Mouse (Mus musculus) natural killer cell, adult 2 months (primary cell): ENCODE measurements at regions not wholly inside any gene's neighbourhood (a gene's known extent, or its start where the extent isn't known, plus 50 kb on each side); places are given as distances from the start of the nearest gene placed in this dataset.

Experiments
- DNase-seq, 2 experiments: peaks; one replicate each; pipeline ENCODE4 v3.0.0; 2022; ENCODE audit warnings: low spot score in 2 of 2

DNA sequence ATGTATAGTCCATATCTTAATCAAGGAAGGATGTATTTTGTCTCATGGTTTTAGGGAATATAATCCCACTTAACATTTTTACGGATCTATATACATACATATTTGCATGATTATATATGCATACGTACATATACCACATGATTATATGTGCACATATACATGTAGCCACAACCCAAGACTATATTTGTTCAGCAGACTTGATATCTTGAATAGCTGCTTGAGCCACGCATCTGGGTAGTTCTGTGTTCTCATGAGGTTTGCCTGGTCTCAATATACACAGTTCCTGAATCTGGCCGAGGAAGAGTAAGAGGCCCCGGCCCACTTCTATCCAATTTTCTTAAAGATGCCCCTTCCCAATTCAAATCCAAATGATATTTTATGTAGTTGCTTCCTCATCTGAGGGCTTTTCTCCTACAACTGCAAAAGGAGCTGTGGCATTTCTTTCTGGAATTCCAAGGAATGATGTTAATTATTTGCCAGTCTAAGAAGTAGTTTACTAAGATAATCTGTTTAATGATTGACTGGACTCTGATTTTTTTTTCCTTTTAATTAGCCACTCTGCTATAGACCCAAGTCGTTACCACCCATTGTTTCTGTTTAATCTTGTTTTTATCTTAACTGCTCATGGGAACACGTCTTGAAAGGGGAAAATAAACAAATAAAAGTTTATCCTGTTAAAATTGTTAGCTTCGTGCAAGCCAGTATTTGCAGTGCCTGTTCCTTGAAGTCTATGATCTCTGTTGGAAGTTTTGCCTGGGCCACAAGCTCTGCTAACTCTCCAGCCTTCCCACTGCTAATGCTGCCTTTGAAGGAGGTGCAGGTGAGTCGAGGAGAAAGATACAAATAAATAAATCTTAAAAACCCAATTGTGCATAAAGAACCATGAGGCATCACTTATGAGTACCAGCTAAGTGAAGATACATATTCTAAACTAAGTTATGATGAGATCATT lies 112.9 kb upstream of the Kitl start:
- DNase-seq = no peak

DNA sequence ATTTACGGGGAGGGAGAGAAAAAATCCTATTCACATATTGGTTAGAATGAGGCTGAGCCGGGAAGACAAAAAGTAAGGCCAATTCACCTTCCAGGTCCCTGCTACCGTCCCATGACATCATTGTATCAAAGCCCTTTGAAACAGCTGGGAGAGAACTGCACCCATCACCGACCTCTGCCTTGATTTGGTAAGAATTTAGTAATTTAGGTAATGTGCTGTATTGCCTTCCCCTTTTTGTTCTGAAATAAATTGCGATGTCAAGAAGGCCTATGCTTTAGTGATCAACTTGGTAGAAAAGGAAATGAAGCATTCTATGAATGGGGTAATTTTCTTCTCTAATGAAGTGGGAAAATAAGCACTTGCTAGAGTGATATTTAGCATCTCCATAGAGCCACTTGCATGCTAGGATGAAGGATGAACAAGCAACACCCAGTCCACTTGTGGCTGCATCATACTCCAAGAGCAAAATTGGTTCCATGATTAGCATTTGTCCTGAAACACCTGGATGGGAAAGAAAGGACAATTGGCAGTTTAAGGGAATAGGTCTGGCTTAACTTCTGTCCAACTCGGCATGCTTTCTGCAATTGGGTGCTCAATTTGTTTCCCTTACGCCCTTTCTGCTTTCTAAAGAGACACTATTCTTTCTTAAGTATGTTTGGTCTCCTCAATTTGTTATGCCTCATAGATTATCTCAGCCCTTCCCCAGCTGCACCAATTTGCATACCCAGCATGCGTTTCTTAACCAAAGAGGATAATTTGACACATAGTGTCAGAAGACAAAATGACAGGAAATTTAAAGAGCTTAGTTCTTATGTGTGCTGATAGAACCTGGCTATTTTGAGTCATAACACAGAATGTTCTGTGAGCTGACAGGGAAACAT lies 114.2 kb upstream of the Kitl start:
- DNase-seq = no peak

DNA sequence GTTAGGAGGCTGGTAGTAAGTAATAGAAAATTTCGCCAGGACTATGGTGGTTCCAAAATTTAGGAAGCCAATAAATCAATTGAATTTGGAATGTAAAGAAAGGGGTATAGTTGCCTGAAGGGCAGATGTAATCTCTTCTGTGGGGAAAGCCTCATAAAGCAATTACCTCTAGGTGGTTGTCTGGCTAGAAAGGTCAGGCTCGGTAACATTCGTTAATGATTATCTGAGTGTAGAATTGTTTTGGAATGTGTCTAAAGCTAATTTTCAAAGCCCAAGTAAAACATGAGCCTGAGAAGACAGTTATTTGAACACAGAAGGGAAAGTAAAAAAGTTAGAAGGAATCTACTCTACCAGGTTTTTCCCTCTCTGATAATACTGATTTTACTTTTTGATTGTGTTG lies 121.4 kb upstream of the Kitl start:
- DNase-seq = no peak

DNA sequence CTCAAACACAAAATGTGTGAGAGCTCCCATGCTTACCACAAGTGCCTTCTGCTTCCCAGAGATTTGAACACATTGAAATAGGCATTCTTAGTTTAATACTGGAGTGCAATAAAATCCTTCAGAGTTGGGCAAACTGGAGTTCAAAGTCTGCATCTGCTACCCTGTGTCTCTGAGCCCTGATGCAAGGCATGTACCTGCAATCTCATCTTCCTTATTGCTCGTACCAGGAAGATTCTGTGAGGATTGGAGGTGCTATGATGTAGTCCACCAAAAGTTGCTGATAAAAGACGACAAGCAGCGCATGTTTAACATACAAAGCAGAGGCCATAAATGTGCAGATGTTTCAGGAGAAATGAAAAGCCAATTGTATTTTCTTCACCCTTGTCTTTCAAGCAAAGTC lies 123.5 kb upstream of the Kitl start:
- DNase-seq = no peak

DNA sequence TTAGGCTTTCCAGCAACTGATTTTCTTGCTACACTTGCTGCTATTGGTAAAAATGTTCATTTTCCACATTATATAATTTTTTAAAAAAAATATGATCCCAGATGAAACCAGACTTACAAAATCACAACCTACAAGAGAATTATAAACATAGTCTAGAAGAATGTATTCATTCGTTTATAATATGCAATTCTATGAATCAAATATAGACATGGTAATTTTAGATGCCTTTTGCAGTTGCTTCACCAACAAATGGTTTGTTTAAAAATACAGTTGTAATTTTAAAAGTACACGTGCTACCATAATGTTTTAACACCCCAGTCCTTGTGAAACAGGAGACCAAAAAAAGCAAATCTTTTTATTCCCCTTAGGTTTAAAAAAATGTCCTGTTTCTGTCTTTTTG lies 122.4 kb upstream of the Csl start:
- DNase-seq = no peak

DNA sequence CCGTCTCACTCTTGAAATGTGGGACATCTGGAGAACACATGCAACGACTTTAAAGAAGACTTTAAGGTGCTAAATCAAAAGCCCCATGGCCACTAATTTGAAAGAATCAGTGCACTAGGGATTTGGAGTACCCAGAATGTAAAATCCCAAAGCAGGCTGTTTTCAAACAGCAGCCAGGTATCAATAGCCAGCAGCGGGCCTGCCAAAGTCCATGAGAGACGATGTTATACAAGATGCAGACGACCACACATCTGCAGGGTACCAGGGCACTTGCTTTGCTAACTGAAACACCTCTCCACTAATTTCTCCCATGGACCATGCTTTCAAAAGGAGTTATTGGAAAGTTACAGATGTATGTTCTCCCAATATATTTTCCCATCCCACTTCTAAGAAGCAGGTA lies 119.9 kb upstream of the Csl start:
- no peak for DNase-seq

DNA sequence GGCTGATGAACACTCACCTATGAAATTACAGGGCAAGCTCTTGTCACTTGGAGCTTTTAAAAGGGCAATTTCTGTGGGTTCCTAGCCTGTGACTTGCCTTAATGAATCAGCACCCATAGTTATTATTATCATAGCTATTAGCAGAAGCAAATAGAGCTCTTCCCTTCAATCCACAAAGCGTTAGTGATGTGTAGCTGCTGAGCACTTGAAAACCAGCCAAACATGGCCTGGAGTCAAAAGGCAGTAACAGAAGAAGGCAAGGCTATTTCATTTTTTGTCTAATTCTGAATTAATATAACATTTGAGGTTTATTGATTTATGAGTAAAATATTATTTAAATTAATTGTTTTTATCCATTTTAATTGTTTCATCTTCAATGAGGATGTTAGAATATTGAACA lies 105.3 kb upstream of the Csl start:
- no peak for DNase-seq

DNA sequence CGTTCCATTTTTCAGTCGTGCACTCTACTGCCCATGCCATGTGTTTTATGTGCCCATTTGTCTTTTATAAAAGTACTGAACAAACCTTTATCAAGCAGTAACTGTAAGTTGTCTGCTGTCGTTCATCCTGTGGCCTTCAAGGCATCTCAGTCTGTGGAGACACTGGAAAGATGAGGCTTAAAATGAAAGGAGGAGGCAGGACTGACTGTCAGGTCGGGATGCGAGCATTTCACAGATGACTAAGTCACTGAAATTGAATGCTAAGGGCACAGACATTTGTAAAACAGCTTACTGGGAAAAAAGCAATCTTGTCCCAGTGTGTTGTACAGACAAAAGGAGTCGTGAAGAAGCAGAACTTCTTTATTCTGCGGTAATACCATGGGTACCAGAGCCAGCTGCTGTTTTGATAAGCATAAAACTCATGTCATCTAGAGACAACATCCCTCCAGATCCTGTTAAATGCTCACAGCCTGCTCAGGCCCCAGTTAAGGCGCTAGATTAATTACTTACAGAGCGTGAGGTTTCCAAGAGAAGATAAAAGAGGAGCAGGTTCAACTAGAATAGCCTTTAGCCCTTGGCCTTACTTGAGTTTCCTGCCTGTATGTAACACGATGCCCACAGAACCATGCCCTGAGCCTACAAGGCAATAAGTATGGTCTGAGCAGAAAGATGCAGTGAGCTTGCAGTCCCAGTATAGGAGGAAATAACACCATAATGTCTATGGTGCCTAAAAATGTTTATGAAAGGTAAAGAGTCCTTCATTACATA lies 101.0 kb upstream of the Csl start:
- DNase-seq = no peak

DNA sequence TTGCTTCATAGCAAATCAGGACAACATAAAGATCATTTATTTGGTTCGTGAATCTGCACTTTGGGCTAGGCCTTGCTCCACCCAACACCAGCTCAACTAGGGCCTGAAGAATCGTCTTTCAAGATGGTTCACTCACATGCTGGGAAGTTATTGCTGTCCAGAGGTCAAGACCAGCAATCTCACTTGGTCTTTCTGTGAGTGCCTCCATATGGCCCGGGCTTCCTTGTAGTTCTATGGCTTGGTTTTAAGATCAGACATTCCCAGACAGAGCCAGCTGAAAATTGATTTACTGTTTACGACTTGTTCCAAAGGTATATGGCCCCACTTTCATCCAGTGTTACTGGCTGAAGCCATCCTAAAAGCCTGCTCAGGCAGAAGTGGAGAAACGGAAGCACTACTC lies 84.7 kb upstream of the Csl start:
- no peak for DNase-seq

DNA sequence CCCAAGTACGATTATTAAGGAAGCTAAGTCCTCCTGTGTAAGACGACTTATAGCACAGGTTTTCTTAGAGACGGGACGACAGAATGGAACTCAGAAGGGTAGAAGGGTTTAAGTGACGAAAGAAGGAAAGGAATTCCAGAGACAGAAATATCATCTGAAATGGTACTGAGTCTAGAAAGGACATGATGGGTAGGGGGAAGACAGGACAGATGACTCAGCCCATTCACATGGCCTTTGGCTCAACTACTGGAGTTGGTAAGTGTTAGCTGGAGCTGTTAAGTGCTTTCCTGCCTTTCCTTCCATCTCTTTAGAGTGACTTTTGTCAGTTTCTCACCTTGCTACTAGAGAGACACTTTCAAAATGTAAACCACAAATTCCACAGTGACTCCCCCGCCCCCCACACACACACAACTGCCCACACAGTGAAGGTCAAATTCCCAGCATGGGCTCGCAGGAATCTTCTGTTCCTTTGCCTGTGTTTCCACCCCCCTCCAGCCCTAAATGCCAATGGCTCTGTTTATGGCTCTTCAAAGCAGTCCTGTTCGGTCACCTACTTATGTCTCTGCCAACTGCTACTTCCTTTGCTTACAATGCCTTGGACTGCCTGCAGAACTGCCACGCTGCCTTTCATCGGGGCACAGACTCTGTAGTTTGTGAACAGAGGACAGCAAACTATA lies 81.8 kb upstream of the Csl start:
- DNase-seq = no peak

DNA sequence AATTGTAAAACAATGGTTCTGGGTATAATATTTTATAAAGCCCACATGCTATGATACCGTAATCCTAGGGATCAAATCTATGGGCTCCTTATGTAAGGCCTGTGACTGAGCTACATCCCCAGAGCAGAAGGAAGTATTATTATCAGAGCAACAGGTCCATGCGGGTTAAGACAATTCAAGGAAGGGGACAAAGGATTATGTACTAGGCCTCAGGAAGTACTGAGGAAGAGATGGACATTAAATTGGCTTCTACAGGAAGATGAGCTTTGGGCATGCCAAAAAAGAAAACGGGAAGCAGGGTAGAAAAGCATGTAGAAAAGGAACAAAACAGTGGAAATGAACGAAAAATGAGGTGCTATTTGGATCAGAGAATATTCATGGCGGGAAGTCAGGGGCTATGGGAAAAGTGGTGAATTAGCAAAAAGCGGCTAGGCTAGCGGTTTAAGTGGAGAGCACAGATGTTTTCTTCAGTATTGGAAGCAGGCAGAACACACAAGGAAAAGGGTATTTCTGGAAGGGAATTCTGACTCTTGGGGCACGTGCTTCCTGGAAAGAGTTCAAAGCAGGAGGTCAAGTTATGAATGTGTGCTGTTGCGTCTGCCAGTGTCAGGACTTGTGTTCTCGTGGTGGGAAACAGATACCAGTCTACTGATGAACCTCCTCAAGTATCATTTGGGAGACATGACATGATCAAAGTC lies 80.9 kb upstream of the Csl start:
- DNase-seq = no peak

DNA sequence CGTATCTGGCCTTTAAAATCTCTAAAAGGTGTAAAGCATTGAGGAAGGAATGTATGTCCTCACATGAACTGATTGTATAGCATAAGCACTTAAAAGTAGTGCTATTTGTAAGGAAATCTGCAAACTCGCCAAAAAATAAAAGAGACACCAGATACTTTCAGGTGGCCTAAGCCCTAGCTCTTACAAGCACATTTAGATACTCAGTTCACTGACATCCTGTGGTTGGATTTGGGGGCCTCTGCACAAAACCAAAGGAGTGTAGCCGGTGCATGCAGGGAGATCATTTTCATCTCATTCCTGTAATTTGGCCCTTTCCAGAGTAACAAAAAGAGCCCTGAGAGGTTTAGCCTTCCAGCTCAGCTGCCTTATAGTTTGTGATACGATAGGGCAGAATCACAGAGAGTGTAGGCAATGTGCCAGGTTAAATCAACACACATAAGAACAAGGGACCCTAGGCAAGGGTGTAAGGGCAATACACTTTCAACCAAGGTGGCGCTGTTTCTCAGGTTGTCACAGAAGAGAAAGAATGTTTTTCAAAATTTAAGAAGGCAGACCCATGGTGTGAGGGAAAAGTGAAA lies 77.5 kb upstream of the Csl start:
- no peak for DNase-seq

DNA sequence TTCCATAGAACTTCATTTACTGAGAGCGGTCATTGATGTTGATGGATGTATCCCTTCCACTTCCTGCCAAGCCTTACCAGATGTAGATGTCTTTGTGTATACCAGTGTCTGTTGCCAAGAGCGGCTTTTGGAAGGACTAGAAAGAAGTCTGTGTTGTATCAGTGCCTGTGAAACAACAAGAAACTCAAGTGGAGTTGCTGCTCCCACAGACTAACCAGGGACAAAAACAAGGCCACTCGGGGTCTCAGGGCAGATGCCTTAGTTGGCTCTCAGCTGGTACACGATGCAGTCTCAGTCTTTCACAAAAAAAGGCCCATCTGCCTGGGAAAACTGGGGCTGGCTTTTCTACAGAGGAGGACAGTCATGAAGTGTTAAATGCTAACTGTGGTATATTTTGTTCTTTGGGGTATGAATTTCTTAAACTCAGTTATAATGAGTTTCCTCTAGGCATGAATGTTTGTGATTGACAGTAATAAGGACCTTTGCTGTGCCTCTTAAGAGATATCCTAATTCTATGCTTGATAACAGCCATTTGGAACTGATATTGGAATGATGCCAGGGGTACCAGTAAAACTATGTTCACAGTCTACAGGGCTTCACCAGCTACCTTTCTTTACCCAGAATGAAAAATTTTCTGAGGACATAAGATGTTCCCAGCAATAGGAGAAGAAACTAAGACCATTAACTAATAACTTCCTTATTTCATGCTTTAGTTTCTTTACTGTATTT lies 75.6 kb upstream of the Csl start:
- DNase-seq = no peak

DNA sequence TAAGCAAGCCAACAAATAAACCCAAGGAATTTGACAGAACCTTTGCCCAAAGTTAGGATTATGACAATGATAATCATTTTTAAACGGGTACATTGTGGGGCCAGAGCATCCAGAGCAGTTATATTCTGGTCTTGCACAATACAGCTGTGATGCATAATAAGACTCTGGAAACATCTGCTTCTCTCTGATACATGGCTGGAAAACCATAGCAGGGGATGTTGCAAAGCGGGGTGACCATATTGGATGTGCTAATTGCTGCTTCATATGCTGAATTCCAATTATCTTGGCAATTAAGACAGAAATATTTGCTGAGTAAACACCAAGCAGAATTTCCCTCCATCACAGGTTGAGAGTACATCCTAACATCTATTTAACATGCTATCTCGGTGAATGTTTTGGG lies 70.5 kb upstream of the Csl start:
- no peak for DNase-seq

DNA sequence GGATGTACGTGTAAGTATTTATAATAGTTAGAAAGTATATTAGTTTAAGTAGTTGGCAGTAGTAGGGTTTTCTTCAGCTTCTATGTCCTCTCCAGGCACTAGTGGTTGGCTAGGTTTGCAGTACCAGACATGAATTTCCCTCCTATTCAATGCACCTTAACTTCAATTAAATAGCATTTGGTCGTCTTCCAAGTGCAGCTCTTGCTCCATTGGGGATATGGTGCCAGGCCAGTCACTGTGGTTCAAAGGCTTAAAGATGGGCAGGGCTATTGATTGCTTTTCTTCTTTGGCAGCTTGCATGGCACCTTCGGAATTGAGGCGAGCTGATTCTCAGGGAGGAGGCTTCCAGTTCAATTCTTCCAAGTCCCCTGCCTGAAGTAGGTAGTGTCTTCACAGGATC lies 68.0 kb upstream of the Csl start:
- no peak for DNase-seq

DNA sequence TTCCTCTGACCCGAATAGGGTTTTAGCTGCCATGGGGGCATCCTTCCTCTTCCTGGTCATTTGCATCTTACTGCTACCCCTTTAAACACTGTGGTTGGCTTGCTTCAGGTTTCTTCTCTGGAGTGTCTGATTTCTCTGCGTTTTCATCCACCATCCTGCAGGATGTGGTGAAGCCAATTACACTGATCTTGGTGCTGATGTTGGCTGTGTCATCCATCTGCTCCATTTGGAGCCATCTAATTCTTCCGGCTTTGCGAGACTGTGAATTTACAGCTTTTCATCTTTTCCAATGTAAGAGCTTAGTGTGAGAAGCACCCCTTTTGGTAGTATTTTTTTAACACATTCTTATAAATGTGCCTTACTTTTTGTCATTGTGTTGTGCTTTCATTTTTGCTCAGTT lies 66.4 kb upstream of the Csl start:
- no peak for DNase-seq

DNA sequence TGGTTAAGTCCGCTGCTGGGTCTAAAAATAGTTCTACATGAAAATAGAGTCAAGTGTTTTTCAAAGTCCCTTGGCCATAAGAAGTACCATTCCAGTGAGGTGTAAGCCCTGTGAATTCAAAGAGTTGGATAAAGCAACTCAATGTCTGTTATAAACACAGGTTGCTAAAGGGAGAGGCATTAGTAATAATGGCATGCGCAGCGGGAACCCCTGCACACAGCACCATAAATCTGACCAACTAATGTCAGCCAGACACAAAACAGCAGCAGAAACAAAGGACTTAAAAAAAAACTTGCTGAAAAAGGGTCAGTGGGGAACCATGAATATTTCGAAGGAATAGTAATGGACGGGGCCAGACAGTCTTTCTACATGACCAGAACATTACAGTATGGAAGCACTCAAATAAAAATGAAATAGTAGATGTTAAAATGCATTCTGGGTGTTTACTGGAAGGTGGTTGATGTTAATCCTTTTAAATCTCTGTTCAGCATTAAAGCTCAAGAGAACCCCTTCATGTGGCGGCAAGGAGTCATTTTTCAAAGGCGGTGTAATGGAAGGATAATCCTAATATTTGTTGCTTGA lies 52.7 kb upstream of the Csl start:
- no peak for DNase-seq

DNA sequence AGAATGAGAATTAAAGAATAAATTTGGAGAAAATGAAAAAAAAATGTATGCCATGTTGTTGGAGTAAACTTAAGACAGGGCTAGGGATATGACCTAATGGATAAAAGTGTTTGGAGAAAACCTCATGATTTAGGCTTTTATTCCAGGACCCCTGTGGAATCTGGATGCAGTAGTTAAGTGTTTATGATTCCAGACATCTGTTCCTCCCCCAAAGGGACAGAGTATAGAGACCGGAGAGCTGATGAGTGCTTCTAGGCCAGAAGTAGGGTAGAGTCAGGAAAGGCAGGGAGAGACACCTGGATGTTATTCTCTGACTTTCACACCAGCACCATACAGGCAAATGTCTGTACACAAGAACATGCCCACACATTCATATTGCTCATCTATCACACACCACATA lies 52.0 kb upstream of the Csl start:
- no peak for DNase-seq
